Mouse (Mus musculus) gonadal fat pad, adult 2 months (tissue): Measurements from ENCODE around the gene Psg16. TPM values are rescaled to one million over a fixed set of nuclear protein-coding genes. Genes with fewer than 3 reads are reported as not detected.
A peak's percentile ranks its signal among the peaks of the same experiment; 100 is the strongest.
"Not testable (repeated sequence)": the region's sequence is repeated elsewhere in the genome, so short reads cannot be mapped to it uniquely, and the experiment has no call there.

Experiments used
- DNase-seq: peaks from one replicate; pipeline ENCODE4 v3.0.0-alpha.2; 2012; ENCODE audit warnings: low read depth
- polyA plus RNA-seq: library from polyadenylated mRNA; depleted of rRNA; stranded (reverse); fragments of >200 nt; gene quantifications from 2 replicates; pipeline ENCODE4 v1.2.3, GENCODE M21; 2012

Psg16 gene
- polyA plus RNA-seq, 1 experiment = not detected

DNA sequence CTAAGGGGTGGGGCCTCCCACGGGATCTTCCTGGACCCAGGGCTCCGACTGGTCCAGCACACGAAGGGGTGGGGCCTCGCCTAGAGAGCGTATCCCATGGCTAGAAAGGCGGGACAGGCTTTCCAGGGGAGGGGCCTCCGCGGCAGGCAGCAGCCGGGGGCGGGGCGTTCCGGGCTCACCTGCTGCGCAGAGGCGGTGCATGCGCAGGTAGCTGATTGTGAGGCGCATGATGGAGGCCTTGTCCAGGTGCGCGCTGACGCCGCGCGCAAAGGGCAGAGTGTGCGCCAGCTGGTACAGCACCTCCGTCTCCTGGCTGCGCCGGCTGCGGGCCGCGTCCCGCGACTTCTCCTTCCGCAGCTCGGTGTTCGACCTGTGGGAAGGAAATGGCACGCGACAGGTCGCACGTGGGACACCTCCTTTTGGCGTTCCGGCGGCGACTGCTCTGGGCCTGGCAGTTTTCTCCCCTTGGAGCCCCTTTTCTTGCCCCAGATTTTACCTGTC, 17.7 kb upstream of the Psg16 start:
- peak; percentile 33 for DNase-seq

DNA sequence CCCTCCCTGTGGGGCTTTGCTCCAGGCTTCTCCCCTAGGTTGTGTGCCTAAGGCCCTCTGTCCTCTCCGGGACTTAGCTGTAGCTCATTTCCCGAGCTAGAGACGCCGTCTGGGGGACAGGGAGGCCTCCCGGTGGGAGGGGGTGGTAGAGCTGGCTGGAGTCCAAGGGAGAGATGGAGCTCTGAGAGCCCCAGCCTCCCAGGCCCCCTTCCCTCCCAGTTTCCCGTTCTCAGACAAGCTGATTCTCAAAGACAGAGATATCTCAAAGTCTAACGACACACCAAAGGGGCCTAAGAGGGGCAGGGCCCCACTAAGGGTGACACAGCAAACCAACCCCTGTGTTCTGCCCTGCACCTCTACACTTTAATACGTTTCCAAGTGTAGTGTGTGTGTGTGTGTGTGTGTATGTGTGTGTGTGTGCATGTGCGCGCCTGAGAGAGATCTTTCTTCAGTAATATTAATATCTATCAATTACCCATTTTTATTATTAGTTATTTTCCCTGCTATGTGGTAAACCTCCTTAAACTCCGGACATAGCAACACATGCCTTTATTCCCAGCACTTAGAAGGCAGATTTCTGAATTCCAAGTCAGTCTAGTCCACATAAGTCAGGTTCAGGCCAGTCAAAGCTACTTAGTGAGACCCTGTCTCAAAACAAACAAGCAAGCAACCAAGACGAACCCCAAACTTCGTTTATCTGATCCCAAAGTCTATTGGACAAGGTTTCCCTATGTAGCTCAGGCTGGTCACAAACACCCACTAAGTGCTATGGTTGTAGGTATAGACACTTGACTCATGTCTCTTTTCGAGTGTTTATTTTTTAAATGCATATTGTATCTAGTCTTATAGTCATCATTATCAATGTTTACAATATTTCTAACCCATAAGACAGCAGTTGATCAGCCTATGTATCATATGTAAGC, 17.0 kb upstream of the Psg16 start:
- DNase-seq = no peak

DNA sequence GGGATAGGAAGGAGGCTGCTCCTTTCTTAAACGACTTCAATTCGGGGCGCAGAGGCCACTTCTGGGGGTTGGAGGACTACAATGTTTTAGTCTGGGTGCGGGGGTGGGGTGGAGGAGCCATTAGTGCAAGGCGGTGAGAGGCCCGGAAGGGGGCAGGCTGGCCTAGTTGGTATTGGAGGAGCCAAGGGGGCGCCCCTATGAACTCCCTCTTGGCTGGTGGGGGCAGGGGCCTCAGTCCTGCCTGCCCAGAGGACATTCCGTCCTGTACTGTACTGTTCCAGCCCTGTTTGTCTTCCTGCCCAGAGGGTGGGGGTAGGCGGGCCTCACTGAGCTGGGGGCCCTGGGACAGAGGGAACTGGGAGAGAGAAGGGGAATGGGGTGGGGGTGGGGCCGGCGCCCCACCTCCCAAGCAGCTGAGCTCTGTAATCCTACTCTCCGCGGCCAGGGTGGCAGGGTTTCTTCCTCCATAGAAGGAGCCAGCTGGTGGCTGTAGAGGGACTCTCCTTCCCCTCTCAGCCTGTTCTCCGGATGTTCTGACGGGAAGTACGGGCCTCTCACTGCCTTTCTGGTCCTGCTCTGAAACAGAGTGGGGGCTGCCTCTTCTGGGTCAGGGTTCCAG, 15.7 kb upstream of the Psg16 start:
- DNase-seq = no peak

DNA sequence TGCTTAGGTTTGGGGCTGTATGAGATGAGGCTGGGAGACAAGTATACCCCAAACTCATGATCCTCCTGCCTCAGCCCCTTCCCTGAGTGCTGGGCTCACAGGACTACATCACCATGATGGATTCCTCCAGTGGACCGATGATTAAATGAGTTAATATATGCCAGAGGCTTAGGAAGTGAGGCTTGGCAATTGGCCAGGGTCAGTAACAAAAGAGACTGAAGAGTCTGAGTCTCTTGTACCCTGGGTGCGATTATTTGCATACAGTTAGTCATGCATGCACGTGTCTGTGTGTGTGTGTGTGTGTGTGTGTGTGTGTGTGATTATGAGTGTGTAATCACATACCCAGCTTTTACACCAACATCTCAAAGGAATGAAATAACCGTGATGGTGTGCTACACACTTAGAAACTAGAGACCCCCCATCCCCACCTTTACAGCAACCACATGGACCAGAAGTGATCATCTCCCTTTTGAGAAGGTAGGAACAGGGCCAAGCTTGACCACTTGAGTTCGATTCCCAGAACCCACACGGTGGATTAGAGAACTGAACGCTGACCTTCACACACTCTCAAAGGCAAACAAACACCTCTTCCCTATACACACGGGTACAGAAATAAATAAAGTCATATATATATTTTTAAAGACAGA, 14.9 kb upstream of the Psg16 start:
- DNase-seq = no peak

DNA sequence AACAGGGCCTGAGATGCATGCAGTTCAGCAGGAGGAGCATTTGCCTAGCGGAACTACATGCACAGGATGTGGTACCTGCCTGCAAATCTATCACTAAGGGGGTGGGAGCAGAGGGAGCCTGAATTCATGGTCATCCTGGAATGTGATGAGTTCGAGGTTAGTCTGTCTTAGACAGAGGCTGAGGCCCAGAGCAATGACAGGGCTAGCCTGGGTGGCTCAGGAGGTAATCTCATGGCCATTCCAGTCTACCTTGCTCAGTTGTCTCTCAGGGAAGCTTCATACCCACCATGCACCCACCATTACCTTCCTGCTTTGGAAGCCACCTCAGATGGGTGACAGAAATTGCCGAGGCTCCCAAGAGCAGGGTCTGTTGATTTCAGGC, 14.4 kb upstream of the Psg16 start:
- no peak for DNase-seq

DNA sequence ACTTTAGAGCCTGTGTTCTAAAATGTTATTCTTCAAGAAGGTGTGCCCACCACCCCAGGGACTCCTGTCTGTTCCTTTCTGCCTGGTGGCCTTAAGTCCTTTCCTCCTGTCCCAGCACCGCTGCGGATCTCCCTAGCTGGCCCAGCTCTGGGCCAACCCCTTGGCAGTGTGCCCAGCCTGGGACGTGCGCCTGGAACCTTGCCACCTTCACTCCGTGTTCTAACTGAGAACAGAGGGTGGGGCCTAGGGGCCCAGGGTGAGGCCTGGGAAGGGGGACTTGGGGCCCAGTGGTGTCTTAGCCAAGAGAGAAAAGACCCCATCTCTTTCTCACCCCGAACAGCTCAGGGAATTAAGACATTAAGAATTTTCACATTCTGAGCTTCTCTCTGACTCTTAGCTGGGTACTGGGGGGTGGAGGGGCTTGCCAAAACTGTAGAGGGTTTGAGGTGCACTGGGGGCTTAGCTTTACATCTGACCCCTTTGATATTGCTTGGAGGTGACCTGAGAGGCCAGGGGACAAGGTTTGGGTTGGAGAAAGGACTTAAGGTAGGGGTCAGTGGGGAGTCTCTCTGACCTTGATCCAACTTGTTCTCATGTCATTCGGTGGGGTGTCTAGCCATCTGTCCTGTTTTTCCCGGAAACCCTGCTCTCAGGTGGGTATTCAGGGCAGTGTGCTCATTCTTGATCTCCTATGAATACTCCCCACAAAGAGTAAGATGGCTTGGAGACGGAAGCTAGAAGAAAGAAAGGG, 13.6 kb upstream of the Psg16 start:
- no peak for DNase-seq

DNA sequence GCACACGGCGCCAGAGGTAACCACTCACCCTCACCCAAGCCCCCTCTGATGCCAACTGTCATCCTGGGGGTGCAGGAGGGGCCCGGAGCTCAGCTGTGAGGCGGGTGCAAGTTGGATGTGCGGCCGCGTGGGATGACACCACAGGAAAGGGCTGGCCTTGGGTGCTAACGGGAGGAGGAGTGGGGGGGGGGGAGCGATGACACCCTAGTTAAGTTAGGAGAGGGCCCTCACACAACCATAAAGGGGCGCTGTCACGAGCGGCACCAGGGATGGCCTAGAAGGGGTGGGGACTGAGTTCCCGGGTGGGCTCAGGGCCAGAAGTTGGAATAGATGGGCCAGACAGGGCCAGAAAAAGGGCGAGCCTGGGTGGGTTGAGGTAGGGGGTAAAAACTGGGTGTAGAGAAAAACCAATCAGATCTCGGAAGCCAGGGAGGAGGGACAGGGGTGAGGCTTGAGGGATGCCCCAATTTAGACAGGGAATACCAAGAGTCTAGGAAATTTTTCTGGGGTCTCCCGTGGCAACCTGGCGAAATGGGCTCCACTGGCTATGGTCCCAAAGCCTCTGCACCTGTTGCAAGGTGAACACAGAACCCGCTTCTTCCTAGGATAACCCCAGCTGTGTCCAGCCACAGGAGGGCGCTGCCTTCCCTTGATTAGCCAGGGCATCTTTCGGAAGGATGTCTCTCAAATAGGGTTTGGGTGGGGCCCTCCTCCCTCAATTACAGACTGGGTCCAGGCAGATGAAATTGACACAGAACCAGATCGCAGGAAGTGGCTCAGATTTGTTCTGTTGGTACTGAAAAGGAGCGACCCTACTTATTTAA, 12.8 kb upstream of the Psg16 start:
- no peak for DNase-seq

DNA sequence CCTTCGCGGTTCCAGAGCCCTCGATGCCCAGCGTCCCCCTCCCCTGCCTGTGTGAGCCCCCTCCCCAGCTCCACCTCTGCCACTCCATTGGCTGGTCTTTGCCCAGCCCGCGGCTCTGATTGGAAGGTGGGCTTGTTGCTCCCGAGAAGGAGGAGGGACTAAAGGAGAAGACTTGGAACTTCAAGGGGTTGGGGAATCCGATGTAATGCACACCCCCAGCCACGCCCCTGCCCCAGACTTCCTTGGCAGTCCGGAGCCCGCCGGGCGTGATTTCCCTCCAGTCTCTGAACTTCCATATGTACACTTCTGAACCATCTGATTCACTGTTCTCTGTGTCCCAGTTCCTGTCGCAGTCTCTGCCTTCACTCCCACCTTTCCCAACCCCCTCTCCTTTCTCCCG, 11.5 kb upstream of the Psg16 start, which contains the start of gene Hif3a:
TSS of gene Hif3a (minus strand) at position 39 of the 400 bp plus-strand sequence.
- no peak for DNase-seq

DNA sequence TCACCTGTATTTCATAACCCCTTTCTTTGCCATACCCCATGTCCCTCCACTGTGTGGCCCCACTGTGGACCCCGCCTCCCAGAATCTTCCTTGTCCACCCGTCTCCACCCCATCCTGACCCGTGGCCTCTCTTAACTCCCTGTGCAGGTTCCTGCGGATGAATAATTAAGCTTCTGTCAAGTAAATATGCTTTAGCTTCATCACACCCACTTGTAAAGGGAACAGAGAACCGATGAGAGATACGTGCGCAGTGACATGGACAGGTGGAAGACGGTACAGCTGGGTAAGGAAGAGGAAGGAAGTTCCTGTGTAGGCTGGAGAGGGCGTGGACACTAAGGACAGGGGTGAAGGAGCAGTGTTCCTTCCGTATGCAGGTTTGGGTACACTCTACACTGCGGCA, 11.0 kb upstream of the Psg16 start:
- DNase-seq = no peak

DNA sequence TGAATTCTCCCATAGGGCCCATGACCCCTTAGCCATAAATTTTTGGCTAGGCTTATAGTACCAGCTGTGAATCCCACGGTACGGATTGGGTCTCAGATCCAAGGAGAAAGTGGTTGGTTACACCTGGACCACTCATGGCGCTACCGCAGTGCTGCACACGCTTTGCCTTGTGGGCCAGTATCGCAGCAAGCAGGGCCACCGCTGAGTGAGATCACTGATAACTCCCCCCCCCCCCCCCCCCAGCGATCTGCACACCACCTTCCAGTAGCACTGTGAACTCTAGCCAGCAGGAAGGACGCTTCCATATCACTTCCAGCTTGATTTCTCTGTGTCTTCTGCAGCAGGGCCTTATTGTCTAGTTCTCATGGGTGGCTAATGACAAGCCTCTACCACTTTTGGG, 8.2 kb upstream of the Psg16 start:
- no peak for DNase-seq

DNA sequence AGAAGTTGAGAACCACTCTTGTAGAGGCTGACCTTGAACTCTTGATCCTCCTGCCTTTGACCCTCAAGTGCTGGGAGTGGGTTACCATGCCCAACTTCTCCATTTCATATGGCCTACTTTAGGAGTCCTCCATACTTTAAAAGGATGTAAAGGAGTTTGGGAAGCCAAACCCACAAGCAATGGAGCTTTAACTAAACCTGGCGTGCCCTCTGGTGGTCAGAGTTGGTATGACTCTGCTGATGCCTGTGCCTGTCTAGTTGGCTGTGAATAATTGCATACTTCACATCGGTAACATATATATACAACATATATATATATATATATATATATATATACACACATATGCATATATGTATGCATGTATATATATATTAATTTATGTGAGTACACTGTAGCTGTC, 7.4 kb upstream of the Psg16 start:
- DNase-seq = no peak

DNA sequence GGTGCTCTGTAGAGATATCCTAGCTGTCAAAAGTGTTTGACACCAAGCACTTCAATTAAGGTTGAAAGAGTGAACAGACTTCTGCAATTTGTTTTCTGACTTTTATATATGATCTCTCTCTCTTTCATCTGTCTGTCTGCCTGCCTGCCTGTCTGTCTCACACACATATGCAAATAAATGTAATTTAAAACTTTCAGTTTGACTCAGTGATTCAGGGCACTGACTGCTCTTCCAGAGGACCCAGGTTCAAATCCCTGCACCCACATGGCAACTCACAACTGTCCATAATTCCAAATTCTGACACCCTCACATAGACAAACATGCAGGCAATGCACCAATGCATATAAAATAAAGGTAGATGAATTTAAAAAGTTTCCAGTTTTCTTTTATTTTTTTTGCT, 6.8 kb upstream of the Psg16 start:
- DNase-seq = no peak

DNA sequence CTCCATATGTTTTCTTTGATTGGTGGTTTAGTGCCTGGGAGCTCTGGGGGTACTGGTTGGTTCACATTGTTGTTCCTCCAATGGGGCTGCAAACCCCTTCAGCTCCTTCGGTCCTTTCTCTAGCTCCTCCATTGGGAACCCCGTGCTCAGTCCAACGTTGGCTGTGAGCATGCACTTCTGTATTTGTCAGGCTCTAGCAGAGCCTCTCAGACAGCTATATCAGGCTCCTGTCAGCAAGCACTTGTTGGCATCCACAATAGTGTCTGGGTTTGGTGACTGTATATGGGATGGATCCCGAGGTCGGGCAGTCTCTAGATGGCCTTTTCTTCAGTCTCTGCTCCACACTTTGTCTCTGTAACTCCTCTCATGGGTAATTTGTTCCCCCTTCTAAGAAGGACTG, 6.2 kb upstream of the Psg16 start:
- not testable (repeated sequence) for DNase-seq

DNA sequence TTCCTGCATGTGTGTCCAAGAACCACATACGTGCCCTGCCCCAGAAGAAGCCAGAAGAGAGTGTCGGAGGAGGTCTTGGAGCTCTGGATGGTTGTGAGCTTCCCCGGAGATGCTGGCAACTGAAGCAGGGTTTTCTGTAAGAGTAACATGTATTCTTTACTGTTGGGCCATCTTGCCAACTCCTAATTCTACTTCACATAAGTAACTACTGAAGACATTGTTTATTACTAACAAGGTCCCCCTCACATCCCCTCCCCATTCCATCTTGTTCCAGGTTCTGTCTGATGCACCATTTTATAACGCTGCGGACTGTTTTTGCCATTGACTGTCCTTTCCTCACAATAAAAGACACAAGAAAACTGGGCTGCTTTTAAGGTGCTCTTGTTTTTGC, 332 bp upstream of the Psg16 start:
- no peak for DNase-seq

DNA sequence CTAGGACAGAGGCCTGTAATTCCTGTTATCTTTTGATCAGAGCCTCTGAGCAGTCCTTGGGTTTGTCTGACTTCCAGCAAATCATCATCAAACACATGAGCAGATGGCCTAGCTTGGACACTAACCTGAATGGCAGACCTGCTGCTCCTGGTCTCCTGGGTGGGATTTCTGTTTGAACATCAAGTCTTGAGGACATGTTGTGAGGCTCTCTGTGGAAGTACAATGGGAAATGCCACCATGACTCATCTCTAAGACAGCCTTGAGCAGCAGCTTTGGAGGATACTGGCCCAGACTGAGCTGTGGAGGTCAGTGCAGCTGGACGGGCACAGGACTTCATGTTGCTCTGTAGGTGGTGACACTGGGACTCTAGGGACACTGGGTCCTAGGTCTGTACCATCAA, 2.7 kb downstream of the Psg16 start:
- no peak for DNase-seq

DNA sequence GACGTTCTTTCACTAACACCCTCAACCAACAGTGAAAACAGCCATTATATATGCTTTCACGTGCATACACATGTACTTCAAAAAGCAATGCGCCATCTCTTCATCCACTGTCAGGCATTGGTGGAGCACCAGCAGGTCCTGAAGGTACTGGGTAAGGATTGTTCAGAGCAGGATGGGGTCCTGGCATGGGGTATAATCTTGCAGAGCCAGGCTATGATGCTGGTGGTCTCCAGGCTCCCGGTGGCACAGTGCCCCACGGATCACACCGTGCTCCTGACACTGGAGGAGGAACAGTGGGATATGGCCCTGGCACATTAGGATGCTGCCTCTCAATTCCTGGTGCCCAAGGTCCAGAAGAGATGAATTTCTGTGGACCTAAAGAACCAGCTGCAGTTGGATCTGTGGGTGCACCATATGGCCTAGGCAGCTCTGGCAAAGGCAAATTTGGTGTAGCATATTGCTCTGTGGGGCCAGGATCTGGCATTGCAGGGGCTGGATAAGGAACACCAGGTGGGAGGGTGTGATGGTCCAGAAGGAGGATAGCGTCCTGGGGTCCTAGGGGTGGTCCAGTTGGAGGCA, 4.3 kb downstream of the Psg16 start:
- no peak for DNase-seq

DNA sequence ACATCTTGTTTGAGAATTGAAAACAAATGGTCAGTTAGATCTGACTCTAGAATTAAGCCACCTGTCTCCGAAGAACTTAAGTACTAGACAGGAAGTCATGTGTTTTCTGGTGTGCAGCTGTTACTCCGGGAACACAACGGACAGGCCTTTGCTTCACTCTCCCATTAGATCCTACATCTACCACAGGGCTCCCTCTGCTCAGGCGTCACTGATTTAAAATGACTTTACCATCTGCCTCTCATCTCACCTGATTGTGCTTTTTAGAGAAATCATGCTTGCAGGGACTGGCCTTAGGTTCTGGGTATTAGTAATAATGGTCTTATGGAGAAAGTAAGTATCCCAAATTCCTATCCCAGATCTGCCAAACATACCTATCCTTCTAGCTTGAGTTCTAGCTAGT, 8.9 kb downstream of the Psg16 start:
- no peak for DNase-seq

DNA sequence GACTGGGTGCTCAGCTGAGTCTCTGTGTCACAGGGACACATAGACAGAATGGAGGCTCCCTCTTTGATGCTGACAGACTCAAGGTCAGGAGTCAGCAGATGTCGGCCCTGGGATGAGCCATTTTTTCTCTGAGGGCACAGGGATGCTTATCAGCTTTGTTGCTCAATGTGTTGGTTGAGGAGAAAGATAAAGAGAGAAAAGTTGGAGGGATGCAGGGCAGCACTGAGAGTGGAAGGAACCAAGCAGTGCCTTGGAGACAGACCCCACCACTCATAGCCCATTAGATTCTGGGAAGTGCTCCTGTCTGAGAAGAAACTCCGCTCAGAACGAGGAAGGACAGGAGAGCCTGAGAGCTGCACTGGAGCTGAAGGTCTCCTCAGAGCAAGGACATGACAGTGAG, 13.9 kb downstream of the Psg16 start:
- no peak for DNase-seq

DNA sequence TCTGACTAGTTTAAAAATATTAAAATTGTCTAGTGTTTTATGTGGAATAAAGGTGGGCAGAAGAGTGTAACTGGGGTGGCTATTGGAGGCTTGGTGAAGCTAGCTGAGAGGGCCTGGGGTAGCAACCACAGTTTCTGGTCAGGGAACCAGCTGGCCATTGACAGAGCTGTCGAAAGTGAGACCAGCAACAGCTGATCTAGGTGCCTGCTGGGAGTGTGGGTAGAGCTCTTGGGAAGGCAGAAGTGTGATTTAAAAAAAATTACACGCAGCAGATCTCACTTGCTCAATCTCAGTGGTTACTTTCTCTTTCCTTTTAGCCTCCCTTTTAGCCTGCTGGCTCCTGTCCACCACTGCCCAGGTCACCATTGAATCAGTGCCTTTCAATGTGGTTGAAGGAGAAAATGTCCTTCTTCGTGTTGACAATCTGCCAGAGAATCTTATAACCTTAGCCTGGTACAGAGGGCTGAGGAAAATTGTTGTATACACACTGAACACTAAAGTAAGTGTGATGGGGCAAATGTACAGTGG, 16.3 kb downstream of the Psg16 start:
- no peak for DNase-seq

DNA sequence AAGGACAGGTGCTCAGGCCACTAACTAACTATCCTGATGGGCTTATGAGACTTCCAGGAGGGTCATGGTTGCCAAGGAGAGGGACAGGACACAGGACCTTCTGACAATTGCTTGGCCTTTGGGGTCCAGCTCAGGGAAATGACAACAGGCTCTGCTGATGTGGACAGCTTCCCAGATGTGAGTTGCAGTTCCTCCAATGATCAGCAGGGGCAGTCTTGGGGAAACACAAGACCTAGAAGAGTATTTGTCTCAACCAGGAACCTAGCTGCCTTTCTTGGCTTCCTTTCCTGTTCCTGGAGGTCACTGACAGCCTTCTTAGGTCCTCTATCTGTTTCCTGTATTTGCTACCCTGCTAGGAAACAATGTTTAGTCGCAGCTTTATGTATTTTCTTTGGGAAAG, 17.4 kb downstream of the Psg16 start:
- no peak for DNase-seq
